Comparison of ENCODE assay signal across 16 mouse cellular contexts in the genomic region with DNA sequence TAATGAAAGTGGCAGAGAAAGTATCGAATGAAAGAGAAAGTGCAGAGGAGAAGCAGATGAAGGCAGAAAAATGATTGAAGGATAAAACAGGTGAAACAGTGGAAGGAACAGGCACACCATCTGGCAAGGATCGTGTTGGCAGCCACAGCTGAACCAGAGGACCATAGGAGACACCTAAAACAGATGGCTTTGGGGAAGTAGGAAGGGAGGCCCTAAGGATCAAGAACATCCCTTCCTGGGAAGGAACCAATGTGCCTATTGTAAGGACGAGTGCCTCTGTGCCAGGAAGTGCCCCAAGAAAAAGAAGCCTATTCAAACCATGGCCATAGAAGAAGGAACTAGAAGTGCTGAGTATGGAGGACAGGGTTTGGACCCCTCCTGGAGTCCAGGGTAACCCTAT.
"Had no signal": no experiment of that assay in that cellular context is flagged by ENCODE, and none has a peak within 500 bp of the region (broad histone marks: within the 10 kb centered on the region; RNA-seq: fewer than 3 reads in every experiment).

No protein-coding gene starts in this region.

- H3K4me1 ChIP-seq: liver, embryonic 13.5 days; neural tube, embryonic 12.5 days; neural tube, embryonic 15.5 days; stomach, embryonic 15.5 days had no signal

- H3K4me3 ChIP-seq: layer of hippocampus, adult 2 months; liver, embryonic 13.5 days; neural tube, embryonic 12.5 days; neural tube, embryonic 15.5 days; stomach, embryonic 15.5 days had no signal

- DNase-seq: kidney, postnatal 25 days; layer of hippocampus, adult 9-11 months; liver, embryonic 13.5 days; lung, adult 2 months; lung, postnatal 14 days; lung, postnatal 4 days; midbrain, embryonic 14.5 days; right cerebral cortex, adult 18-20 months; right cerebral cortex, postnatal 14 days; right cerebral cortex, postnatal 4 days; thymus, postnatal 25 days had no signal

- H3K27me3 ChIP-seq: liver, embryonic 13.5 days; neural tube, embryonic 12.5 days; neural tube, embryonic 15.5 days; stomach, embryonic 15.5 days had no signal

- H3K27ac ChIP-seq: kidney, postnatal 0 days; layer of hippocampus, adult 2 months; liver, embryonic 13.5 days; neural tube, embryonic 12.5 days; neural tube, embryonic 15.5 days; stomach, embryonic 15.5 days had no signal
